Mouse (Mus musculus) spleen, postnatal 36 days (tissue): ENCODE measurements at regions not wholly inside any gene's neighbourhood (a gene's known extent, or its start where the extent isn't known, plus 50 kb on each side); places are given as distances from the start of the nearest gene placed in this dataset.

ENCODE experiments used
- DNase-seq, 2 experiments: peaks; one replicate each; pipeline ENCODE4 v3.0.0; 2022; ENCODE audit warnings: low spot score in 2 of 2, mixed read lengths in 1 of 2

GRCm38 (mm10) chr13:51974101-51974500 lies 127.6 kb downstream of the Gadd45g start:
- no peak for DNase-seq

DNA sequence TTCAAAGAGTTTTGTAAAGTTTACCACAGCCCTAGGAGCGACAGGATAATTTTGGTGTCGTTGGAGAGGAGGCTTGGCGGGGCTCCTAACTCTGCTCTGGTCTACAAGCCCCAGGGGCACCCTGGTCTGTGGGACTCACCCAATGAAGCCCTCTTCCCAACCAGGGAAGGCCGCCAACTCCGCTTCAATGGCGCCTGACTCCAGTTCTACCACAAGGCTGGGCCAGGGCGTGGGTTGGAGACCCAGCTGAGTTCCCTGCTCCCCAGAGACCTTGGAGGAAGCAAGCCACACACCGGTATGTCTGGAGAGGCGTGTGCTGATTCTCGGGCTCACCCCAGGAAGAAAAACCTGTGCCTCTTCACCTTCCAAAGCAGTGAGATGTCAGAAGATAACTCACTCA lies 128.9 kb downstream of the Gadd45g start:
- DNase-seq: no peak

DNA sequence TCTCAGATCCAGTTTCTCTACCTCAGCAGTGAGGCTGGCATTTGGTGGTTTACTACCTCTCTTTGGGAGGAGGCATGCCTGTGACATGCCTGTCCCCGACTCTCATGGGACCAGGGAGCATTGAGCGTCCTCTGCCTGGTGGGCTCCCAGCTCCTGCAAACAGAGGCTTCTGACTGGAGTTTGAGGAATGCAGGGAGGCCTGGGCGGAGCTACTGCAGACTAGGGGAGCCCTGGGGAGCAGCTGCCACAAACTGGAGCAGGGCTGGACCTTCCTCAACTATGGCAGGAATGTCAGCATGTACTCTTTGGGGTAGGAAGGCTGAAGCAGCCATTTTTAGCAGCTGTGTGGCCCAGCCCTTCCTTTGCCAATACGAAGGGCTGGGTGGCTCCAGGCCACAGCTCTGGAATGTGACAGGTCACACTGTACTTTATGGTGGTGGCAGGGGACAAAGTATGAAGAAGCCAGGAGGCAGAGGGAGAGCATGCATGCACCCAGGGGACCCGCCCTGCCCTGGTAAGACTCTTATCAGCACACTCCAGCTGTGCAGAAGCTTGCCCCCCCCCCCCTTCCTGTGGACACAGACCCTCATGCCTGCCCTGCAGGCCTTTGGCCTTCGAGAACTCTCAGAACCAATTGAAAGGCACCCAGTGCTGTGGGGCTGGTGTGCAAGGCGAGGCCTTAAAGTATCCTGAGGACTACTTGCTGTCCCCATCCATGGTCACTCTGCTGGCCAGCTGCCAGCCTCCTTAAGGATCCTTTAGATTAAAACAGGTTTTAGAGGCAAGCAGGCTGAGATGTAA lies 129.5 kb downstream of the Gadd45g start:
- peak; percentile 27 to 53 for DNase-seq

DNA sequence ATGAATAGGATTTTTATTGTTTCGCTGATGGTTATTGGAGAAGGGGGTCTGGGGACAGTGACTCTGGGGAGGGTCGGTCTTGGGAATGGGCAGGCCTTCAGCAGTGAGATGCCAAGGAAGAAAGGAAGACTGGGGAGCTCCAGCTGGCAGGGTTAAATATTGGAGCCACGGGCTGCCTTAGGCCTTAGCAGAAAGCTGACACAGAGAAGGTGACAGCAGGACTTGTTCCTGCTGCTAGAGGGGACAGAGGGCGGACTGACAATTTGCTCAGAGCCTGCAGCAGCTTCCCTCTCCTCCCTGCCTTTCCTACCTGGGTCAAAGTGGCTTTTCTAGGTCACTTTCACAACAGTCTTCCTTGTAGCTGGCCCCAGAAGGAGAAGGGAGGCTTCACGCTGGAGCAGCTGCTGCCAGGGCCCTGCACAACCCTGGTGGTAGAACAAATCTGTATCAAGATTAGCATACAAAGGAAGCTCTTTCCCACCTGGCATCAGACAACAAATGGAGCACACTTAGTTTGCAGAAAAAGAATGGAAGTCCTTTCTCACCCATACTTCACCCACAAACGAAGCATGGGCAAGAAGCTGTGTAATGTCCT lies 130.2 kb downstream of the Gadd45g start:
- no peak for DNase-seq

- DNase-seq: peak; percentile 62 to 80
These were observed 133.0 kb downstream of the Gadd45g start for GRCm38 (mm10) chr13:51979301-51979977.

DNA sequence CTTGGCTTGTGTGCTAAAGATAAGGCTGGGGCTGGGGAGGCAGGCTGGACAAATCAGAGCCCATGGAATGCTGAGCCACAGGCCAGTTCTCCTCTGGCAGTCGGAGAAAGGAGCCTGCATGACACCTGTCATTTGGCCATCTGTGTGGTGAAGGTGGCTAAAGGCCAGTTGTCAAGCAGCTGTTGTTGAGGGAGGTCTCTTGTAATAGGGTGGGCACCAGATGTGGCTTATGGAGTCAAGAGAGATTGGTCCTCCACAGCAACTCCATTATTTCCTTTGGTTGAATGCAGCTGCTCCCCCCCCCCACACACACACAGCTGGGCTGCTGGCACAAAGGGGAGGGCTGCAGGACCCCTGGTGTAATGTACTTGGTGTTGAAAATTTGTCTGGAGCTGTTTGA lies 133.9 kb downstream of the Gadd45g start:
- no peak for DNase-seq

DNA sequence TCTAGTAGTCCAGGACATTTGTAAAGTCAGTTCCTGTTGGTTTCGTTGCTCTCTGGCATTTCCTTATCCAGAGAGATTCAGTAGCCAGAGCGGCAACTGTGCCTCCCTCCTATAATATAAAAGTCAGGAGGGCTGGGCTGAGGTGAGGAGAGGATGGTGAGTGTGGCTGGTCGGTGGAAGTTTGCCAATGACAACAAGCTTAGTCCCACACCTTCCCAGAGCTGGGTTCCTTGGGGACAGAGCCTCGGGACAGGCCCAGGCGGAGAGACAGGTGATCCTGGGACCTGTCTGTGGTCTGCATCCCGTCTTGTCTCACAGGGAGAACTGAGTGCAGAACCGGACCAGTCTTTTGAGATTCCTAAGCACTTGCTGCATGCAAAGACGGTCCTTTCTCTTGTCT lies 136.5 kb downstream of the Gadd45g start:
- no peak for DNase-seq

- no peak for DNase-seq
These were observed 137.1 kb downstream of the Gadd45g start for GRCm38 (mm10) chr13:51983575-51983974.

GRCm38 (mm10) chr13:51991339-51991738 lies 144.9 kb downstream of the Gadd45g start:
- no peak for DNase-seq

DNA sequence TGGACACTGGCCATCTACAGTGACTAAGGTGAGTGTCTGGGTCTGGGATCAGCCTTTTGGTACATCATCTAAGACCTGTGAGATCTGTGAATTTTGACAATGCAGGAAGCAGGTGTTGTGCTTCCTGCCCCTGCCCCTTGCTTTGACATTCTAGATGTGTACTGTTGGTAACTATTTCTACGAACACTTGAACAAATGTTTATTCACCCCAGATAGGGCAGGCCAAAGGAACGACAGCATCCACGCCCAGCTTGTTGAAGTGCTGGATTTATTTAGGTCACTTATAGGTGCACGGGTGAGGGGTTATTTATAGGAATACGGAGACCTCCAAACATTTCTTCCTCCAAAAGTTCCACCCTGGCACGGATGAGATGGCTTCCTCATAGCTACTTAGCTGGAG lies 146.4 kb downstream of the Gadd45g start:
- DNase-seq: no peak

- no peak for DNase-seq
These were observed 149.7 kb downstream of the Gadd45g start for GRCm38 (mm10) chr13:51996163-51996562.

DNA sequence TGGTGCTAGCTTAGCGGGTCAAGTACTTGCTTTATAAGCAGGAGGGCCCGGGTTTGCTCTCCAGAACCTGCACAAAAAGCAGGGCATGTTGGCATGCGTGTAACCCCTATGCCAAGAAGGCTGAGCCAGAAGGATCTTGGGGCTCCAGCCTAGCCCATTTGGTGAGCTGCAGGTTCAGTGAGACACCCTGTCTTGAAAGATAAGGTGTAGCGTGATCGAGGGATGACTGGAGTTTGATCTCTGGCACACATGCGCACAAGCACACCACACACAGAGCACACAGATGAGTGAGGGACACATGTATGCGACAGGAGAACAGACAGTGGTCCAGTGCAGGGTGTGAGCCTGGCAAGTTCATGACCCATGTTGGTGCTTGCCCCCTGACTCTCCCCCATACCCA lies 152.1 kb downstream of the Gadd45g start:
- DNase-seq: peak; percentile 18 to 26

DNA sequence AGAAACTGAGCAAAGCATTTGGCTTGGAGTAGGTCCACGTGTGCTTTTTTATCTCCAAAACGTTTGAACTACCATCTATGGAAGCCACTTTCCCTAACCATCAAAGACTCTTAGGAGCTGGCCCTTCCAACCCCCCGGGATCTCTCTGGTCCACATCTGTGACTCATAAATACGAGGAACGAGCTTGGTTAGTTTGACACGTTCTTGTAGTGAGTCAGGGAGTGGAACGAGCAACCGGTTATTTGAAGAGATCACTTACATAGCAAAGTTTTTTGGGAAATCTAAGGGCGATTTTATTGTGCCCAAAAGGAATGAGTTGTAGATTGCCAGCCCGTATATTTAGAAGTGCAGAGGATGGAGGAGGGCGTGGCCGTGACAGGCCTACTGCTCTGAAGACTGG lies 155.3 kb downstream of the Gadd45g start:
- no peak for DNase-seq

DNA sequence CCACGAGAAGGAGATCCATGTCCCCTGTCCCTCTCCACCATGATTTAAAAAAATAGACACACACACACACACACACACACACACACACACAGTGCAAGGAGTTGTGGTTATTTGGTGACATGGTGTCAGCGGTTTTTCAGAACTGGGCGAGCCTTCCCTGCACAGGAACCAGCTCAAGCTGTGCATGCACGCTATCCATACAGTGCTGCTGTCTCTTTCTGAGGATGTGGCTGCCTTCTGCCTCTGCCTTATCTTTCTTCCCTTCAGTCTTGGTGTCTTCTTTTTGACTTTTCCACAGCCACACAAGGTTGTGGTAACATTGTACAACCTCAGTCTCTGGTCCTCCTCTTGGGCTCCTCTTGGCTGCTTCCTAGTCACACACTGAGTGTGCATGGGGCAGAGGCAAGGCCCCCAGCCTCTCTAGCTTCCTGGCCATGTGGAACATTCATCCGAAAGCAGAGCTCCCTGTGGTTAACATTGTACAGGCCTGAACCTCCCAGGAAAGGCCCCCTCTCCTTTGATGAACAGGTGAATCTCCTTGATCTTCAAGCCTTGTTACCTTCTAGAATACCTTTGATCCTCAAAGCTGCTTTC lies 157.6 kb downstream of the Gadd45g start:
- DNase-seq: no peak

DNA sequence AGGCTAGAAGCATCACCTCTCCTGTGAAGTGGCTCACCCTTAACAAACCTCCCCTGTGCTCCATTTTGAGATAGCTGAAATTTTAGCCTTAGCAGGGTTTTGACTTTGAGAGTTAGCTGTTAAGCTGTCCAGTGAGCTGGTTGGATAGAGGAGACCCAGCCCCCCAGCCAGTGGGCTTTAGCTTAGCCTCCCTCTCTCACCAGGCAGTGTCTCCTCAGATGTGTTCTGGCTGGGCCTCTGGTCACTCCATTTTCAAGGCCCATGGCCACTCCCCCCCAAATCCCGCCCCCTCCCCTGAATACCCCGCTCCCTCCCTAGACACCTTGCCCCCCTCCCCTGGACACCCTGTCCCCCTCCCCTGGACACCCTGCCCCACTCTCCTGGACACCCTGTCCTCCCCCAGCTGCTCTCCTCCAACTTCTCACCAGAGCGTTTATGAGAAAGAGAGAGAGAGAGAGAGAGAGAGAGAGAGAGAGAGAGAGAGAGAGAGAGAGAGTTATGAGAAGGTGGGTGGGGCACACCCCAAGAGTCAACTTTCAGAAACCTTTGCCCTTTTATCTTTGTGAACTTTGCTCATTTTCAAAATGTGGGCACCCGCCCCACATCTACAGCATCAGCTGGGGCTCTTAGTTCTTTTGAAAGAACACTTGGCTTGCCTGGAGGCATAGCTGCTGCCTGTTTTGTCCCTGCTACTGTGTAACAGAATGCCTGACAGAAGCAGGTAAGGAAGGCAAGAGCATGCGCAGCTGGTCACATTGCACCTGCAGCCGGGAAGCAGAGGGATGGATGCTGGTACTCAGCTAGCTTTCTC lies 161.3 kb downstream of the Gadd45g start:
- no peak for DNase-seq

GRCm38 (mm10) chr13:52009231-52009630 lies 162.8 kb downstream of the Gadd45g start:
- DNase-seq: no peak

DNA sequence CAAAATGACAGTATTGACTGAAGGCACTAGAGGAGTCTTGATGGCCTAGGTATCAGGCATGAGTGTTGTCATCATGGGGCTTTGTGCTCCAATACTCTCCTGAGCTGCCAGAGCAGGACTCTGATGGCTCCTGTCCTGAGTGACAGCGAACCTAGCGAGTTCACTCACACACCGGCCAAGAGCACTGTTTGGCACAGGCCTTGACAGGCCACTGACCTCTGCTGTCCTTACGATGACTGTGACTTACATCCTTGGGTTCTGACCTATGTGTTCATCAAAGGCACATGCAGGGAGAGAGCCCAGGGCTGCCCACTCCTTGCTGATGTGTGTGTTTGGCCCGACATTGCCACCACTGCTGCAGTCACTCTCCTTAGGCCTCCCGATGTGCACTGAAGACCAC lies 163.3 kb downstream of the Gadd45g start:
- DNase-seq: no peak

GRCm38 (mm10) chr13:52011001-52011400 lies 164.5 kb downstream of the Gadd45g start:
- no peak for DNase-seq

DNA sequence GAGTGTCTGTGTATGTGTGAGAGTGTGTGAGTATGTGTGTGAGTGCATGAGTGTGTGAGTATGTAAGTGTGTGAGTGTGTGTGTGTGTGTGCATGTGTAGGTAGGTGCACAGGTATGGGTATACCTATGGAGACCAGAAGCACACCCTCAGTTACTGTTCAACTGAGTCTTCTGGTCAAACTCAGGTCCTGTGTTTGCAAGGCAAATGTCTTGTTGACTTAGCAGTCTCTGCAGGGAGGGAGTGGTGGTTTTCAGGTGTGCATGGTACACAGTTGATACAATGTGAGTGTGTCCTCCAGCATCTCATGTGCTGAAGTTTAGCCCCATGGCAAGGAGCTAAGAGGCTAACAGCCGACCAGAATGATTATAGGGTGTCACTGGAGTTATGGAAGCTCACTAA lies 166.7 kb downstream of the Gadd45g start:
- DNase-seq: no peak

- DNase-seq: no peak
These were observed 167.3 kb downstream of the Gadd45g start for GRCm38 (mm10) chr13:52013757-52014156.

GRCm38 (mm10) chr13:52014566-52014965 lies 168.1 kb downstream of the Gadd45g start:
- DNase-seq: no peak

DNA sequence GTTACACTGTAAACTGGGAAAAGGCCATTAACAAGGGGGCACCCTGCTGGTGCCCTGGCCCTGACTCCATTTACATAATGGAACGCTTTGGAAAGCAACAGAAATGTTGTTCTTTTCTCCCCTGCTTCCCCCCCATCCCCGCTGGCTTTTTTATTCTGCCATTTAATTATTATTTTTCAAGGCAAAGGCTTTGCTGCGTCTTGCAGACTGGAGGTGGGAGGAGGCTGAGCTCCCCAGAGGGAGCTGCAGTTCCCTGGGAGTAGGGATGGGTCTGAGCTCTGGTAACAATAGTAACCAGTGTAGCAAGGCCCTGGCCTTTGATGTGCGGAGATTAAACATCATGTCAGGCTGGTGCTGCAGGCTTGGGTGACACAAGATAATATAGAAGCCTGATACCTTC lies 168.6 kb downstream of the Gadd45g start:
- DNase-seq: no peak
